Mouse (Mus musculus): ENCODE measurements around the gene Cadm3.

DNA sequence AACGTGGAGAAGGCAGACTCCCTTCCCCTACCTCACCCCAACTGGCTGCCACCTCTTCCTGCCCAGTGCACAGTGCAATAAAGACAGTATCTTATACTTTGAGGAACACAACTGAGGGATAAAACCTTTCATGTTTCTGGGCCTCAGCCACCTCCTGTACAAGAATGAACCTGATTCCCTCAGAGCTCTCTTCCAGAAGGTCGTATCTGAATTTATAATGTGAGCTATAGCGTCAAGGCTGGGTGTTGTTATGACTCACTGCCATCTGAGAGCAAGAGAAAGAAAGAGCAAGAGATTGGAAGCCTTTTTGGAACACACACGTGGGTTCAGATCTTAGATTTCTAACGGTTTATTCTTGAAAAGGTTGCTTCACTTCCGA lies 45.3 kb downstream of the Cadm3 start:
- TF ChIP-seq ZNF384 (IDR thresholded peaks at IDR 0.05; ENCODE audit: low read depth, low read length) (no peak), ZC3H11A (IDR thresholded peaks at IDR 0.05; ENCODE audit: borderline replicate concordance, low read depth, low read length) (no peak), MAFK (IDR thresholded peaks at IDR 0.05; ENCODE audit: insufficient read depth, low read depth, low read length) (no peak), CHD2 (IDR thresholded peaks at IDR 0.05; ENCODE audit: low read depth, low read length) (no peak)

Measured in ES-E14 (cell line).